ENCODE assay signal across 37 mouse cellular contexts in the genomic region with DNA sequence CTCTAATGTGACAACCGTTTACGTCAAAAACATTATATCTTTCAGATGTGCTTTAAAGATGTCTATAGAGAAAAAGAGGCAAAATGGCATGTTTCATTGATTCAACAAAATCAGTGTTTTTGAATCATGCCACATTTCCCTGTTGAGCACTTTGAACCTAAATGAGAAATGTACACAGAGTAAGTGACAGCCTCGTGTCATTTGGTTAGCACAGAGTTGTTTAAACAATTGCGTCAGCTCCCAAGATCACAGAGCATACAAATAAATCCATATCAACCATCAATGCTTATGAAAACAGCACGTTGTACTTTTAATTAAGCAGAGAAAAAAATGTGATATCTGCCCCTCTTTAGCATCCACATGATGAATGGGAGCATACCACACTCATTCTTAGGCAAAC. TPM values are rescaled to one million over a fixed set of nuclear protein-coding genes. Genes with fewer than 3 reads are reported as not detected.
"Had no signal": no experiment of that assay in that cellular context is flagged by ENCODE, and none has a peak within 500 bp of the region (broad histone marks: within the 10 kb centered on the region; RNA-seq: fewer than 3 reads in every experiment).

No protein-coding gene starts in this region.

- H3K36me3 ChIP-seq: heart, embryonic 10.5 days; heart, embryonic 12.5 days; hindbrain, embryonic 10.5 days; hindbrain, embryonic 12.5 days; intestine, embryonic 15.5 days; limb, embryonic 10.5 days; limb, embryonic 12.5 days had no signal

- DNase-seq: gastrocnemius, adult 2 months; gastrocnemius, postnatal 10 days; gastrocnemius, postnatal 25 days; heart, adult 18-20 months; heart, postnatal 10 days; heart, postnatal 4 days; kidney, adult 18-20 months; kidney, postnatal 10 days; kidney, postnatal 25 days; kidney, postnatal 4 days had no signal

- H3K27ac ChIP-seq: gastrocnemius, adult 2 months; heart, embryonic 10.5 days; hindbrain, embryonic 10.5 days; hindbrain, embryonic 12.5 days; hindbrain, embryonic 14.5 days; intestine, embryonic 15.5 days; layer of hippocampus, adult 2 months; left cerebral cortex, adult 2 months; limb, embryonic 10.5 days; limb, embryonic 12.5 days had no signal

- H3K4me3 ChIP-seq: gastrocnemius, adult 2 months; heart, embryonic 10.5 days; heart, embryonic 12.5 days; hindbrain, embryonic 10.5 days; hindbrain, embryonic 12.5 days; intestine, embryonic 15.5 days; layer of hippocampus, adult 2 months; left cerebral cortex, adult 2 months; limb, embryonic 10.5 days; limb, embryonic 12.5 days had no signal

- ATAC-seq: forebrain, embryonic 16.5 days; hindbrain, embryonic 16.5 days; inflammation-experienced regulatory T-cells, adult 6 months; intestine, embryonic 15.5 days; intestine, postnatal 0 days had no signal

- H3K4me1 ChIP-seq: heart, embryonic 10.5 days; heart, embryonic 12.5 days; hindbrain, embryonic 10.5 days; hindbrain, embryonic 12.5 days; intestine, embryonic 15.5 days; limb, embryonic 10.5 days; limb, embryonic 12.5 days had no signal

- H3K9me3 ChIP-seq: heart, embryonic 10.5 days; hindbrain, embryonic 12.5 days; intestine, embryonic 15.5 days; limb, embryonic 10.5 days; limb, embryonic 12.5 days had no signal

- H3K9ac ChIP-seq: heart, embryonic 12.5 days; hindbrain, embryonic 12.5 days; hindbrain, embryonic 14.5 days; intestine, embryonic 15.5 days; limb, embryonic 12.5 days had no signal

- H3K27me3 ChIP-seq: heart, embryonic 12.5 days; hindbrain, embryonic 12.5 days; intestine, embryonic 15.5 days; limb, embryonic 12.5 days had no signal

- H3K4me2 ChIP-seq: heart, embryonic 12.5 days; hindbrain, embryonic 12.5 days; hindbrain, embryonic 14.5 days; intestine, embryonic 15.5 days; limb, embryonic 12.5 days had no signal

RNA-seq across cellular contexts. Expression of a gene that starts 13.7 kb away (rescaled TPM):
- total RNA-seq: gastrocnemius, adult 2 months; gastrocnemius, postnatal 10 days; gastrocnemius, postnatal 25 days; gastrocnemius, postnatal 4 days; granulocyte monocyte progenitor cell, adult 5-6 weeks; heart, adult 18-20 months; heart, adult 8-10 months; heart, postnatal 10 days; heart, postnatal 25 days; heart, postnatal 4 days; layer of hippocampus, adult 2 months; layer of hippocampus, postnatal 10 days; layer of hippocampus, postnatal 25 days; left cerebral cortex, adult 2 months; left cerebral cortex, postnatal 14 days; left cerebral cortex, postnatal 36 days had no signal
- polyA plus RNA-seq: forebrain, embryonic 16.5 days; frontal cortex, adult 2 months; heart, embryonic 10.5 days; heart, embryonic 12.5 days; heart, embryonic 14.5 days; heart, embryonic 16.5 days; hindbrain, embryonic 10.5 days; hindbrain, embryonic 12.5 days; hindbrain, embryonic 14.5 days; hindbrain, embryonic 16.5 days; inflammation-experienced regulatory T-cells, adult 6 months; intestine, embryonic 15.5 days; intestine, postnatal 0 days; kidney, embryonic 14.5 days; kidney, embryonic 16.5 days; limb, embryonic 10.5 days; limb, embryonic 12.5 days had no signal

RNA-seq across cellular contexts. Expression of a gene that starts 50.7 kb away (rescaled TPM):
- total RNA-seq: gastrocnemius, adult 2 months; gastrocnemius, postnatal 10 days; gastrocnemius, postnatal 25 days; gastrocnemius, postnatal 4 days; granulocyte monocyte progenitor cell, adult 5-6 weeks; heart, adult 18-20 months; heart, adult 8-10 months; heart, postnatal 10 days; heart, postnatal 25 days; heart, postnatal 4 days; layer of hippocampus, adult 2 months; layer of hippocampus, postnatal 10 days; layer of hippocampus, postnatal 25 days; left cerebral cortex, adult 2 months; left cerebral cortex, postnatal 14 days; left cerebral cortex, postnatal 36 days had no signal
- polyA plus RNA-seq: forebrain, embryonic 16.5 days; frontal cortex, adult 2 months; heart, embryonic 10.5 days; heart, embryonic 12.5 days; heart, embryonic 14.5 days; heart, embryonic 16.5 days; hindbrain, embryonic 10.5 days; hindbrain, embryonic 12.5 days; hindbrain, embryonic 14.5 days; hindbrain, embryonic 16.5 days; inflammation-experienced regulatory T-cells, adult 6 months; intestine, embryonic 15.5 days; intestine, postnatal 0 days; kidney, embryonic 14.5 days; kidney, embryonic 16.5 days; limb, embryonic 10.5 days; limb, embryonic 12.5 days had no signal
